Mouse (Mus musculus) layer of hippocampus, adult 18-20 months (tissue): ENCODE measurements around the gene Slc4a4. TPM values are rescaled to one million over a fixed set of nuclear protein-coding genes. Genes with fewer than 3 reads are reported as not detected.
"Not testable (repeated sequence)": the region's sequence is repeated elsewhere in the genome, so short reads cannot be mapped to it uniquely, and the experiment has no call there.

Experiments used
- DNase-seq, 2 experiments: peaks; one replicate each; pipeline ENCODE4 v3.0.0; 2022; ENCODE audit warnings: low spot score in 2 of 2
- total RNA-seq, 2 experiments: library from RNA; stranded (reverse); gene quantifications; 2 replicates each; pipeline ENCODE4 v1.2.3; 2021

Slc4a4 gene
- total RNA-seq, 2 experiments from 2014 or later, result 125 to 128 TPM

- DNase-seq, result no peak
Measured at GRCm38 (mm10) chr5:88958966-88959365, 72.3 kb downstream of the Slc4a4 start.

- no peak for DNase-seq
Measured at GRCm38 (mm10) chr5:88959412-88959811, 72.8 kb downstream of the Slc4a4 start.

GRCm38 (mm10) chr5:88960342-88961105 is 73.9 kb downstream of the Slc4a4 start:
- DNase-seq, result no peak

DNA sequence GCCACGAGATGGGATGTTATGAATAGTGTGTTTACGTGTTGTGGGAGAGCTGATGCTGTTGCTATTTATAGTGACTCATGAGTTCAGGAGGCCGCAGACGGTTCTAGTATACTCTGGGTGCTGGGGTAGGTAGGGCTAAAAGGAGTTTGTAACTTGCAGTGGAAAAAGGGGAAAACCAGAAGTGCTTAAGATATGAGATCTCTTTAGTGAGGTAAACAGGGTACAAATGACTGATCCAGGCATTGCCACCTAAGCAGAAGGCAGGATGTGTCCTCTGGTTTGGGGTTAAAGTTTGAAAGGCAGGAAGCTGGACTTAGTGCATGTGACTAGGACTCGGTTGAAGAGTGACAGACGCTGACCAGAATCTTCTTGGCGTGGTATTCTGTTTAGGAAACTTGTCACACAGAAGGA is 74.7 kb downstream of the Slc4a4 start:
- DNase-seq, result no peak

DNA sequence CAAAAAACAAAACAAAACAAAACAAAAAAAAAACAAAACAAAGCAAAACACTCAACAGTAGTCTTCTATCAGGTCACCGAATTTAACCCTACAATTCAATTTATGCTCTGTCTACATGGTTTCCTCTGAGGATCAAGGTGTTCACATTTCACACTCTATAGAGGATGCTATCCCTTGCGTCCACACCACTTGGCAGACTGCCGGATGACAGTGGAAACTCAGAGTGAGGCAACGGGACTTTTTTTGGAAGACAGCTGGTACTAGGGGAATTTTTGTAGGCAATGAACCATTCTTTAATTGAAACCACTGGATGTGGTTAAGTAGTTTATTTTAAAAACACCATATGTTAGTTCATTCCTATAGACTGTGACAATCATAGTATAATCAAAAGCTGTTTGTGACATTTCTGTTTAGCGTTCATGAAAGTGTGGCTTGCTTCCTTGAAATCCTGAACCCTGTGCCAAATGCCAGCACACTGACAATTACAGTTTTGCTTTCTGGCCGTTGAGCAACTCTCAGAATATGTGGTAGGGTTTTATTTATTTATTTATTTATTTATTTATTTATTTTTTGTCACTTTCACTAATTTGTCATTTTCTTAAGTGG is 78.2 kb downstream of the Slc4a4 start:
- no peak for DNase-seq

DNA sequence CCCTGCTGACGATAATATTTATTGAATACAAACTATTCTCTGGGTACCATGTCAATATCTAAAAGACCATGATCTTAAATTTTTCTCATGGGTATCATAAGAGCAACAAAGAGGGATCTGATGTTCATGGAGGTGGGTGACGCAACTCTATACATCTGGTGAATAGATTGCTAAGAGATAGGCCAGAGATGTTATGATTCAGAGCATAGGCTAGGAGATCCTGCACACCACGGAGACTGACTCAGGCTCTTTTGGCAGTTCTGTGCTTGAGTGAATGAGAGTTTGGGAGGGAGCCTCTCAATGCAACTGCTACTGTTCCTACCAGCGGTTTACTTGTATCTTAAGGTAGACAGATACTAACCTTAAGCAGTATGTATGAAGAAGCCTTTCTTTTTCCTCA is 79.9 kb downstream of the Slc4a4 start:
- DNase-seq, result no peak

- DNase-seq, result no peak
Measured at GRCm38 (mm10) chr5:88968923-88969639, 82.5 kb downstream of the Slc4a4 start.

DNA sequence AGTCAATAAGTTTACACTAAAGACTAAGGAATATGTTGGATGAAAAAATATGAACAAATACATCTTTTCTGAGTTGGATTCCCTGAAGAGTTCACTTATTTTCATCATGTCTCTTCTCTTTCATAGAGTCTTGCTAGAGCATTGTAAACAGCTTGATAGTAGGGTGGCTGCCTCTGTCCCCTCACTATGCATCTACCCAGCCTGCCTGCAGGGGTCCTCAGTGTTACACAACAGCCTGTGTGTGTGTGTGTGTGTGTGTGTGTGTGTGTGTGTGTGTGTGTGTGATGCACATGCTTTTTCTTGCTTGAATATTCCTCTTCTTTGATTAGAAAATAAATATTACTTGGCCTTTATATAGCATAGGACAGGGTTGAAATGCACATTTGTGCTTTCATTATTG is 84.9 kb downstream of the Slc4a4 start:
- no peak for DNase-seq

GRCm38 (mm10) chr5:88972277-88972676 is 85.7 kb downstream of the Slc4a4 start:
- no peak for DNase-seq

DNA sequence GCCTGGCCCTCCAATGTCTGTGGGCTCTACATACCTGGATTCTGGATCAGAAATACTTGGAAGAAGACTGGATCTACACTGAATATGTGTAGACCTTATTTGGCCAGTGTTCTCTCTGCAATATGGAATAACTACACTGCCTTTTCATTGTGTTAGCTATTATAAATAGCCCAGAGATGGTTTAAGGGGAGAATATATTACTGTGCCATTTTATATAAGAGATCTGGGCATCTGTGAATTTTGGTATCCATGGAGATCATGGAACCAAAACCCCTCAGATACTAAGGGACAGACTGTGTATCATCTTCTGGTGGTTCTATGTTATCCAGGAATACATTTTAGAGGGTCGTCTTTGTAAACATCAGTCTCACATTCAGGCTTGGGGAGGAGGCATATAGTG is 86.5 kb downstream of the Slc4a4 start:
- DNase-seq, result no peak

DNA sequence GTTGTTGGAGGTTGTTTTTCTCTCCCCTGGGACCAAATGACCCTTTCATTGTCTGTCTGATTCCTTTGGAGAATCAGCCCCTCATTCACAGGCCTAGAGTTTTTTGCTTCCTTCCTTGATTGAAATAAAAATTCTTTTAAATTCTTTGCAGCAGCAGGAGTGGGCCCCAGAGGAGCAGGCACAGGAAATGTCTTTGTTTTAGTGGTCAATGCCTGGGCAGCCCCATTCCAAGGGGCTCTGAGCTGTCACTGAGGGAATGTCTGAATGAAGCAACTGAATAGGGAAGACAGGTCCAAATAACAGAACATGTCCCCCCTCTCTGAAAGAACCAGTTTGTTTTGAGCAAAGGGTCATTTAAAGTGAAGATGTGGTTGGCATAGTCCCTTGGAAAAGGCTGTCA is 89.1 kb downstream of the Slc4a4 start:
- DNase-seq, result no peak

GRCm38 (mm10) chr5:88976428-88976827 is 89.8 kb downstream of the Slc4a4 start:
- DNase-seq, result no peak

- no peak for DNase-seq
Measured at GRCm38 (mm10) chr5:88980740-88981139, 94.1 kb downstream of the Slc4a4 start.

GRCm38 (mm10) chr5:88981243-88982014 is 94.8 kb downstream of the Slc4a4 start:
- DNase-seq, result no peak

- no peak for DNase-seq
Measured at GRCm38 (mm10) chr5:88982040-88982736, 95.6 kb downstream of the Slc4a4 start.

DNA sequence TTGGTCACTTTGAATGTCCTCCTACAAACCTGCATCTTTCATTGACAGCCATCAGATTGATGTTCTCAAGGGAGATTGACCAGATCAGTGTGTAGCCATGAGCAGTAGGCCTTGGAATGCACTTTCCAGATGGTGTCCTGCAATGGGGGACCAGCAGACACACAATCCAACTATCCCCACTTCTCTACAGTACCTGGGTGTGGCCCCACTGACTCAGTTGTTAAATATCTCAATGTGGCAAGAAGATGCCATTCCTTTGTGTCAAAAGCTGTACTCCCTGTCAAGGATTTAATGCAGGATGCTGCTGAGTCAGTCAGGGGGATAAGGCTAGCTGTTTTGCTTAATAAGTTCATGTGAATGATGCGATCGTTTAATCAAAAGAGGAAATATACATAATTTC is 96.6 kb downstream of the Slc4a4 start:
- no peak for DNase-seq

- no peak for DNase-seq
Measured at GRCm38 (mm10) chr5:88983652-88984051, 97.0 kb downstream of the Slc4a4 start.

GRCm38 (mm10) chr5:88989018-88989417 is 102.4 kb downstream of the Slc4a4 start:
- DNase-seq, result no peak

DNA sequence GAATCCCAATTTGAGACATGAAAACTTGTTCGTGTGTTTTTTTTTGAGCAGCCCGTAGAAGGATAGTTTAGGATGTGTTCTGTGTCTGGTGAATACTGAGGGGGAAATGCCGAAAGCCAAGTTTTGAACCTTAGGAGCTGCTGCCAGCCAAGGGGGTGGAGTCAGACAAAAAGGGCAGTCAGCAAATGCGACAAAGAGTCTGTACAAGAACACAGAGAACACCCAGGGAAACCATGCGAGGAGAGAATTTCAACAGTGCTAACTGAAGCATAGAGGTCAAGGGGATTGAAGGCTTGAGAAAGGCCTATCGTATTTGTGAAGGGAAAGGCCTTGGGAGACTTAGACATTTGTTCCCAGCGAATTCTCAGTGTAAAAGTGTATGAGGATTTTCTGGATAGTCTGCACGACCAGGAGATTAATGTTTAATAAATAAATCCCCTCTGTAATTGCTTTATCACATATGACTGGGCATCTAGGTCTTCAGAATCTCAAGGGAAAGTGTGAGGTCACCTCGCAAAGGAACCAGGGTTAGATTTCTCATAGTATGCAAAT is 103.7 kb downstream of the Slc4a4 start:
- DNase-seq, result peak in 1 of 2 experiments; percentile 38

- DNase-seq, result not testable (repeated sequence)
Measured at GRCm38 (mm10) chr5:88991309-88991708, 104.7 kb downstream of the Slc4a4 start.

- peak; percentile 27 to 58 for DNase-seq
Measured at GRCm38 (mm10) chr5:88994533-88994932, 107.9 kb downstream of the Slc4a4 start.
